Mouse (Mus musculus) midbrain, embryonic 16.5 days (tissue): ENCODE measurements around the gene Rbm20. TPM values are rescaled to one million over a fixed set of nuclear protein-coding genes. Genes with fewer than 3 reads are reported as not detected.

Experiments
- ATAC-seq: fragments of 200-750 bp; cut with Nextera tagmentation; 2 replicates; pipeline ENCODE4 v1.8.0; 2017; ENCODE audit warnings: moderate TSS enrichment
- H3K27ac ChIP-seq: fragments of 300-500 bp; sonication (generic); 2 replicates; pipeline ENCODE4 v1.5.1; 2014; ENCODE audit warnings: mild to moderate bottlenecking, low read length, mixed read lengths
- H3K27me3 ChIP-seq: fragments of 300-500 bp; sonication (generic); 2 replicates; pipeline ENCODE4 v1.6.1; 2014; ENCODE audit warnings: low read depth, low read length, mixed read lengths; ENCODE audit not compliant: control insufficient read depth, insufficient read depth
- H3K36me3 ChIP-seq: fragments of 300-500 bp; sonication (generic); 2 replicates; pipeline ENCODE4 v1.6.1; 2014; ENCODE audit warnings: mild to moderate bottlenecking, low read length, moderate library complexity, mixed read lengths; ENCODE audit not compliant: control insufficient read depth, insufficient read depth
- H3K4me1 ChIP-seq: fragments of 300-500 bp; sonication (generic); 2 replicates; pipeline ENCODE4 v1.6.1; 2014; ENCODE audit warnings: mild to moderate bottlenecking, low read length, mixed read lengths; ENCODE audit not compliant: control insufficient read depth, insufficient read depth
- H3K4me2 ChIP-seq: fragments of 300-500 bp; sonication (generic); 2 replicates; pipeline ENCODE4 v1.6.1; 2014; ENCODE audit warnings: mild to moderate bottlenecking, low read length, mixed read lengths
- H3K4me3 ChIP-seq: fragments of 300-500 bp; sonication (generic); 2 replicates; pipeline ENCODE4 v1.5.1; 2014; ENCODE audit warnings: low read depth, mild to moderate bottlenecking, low read length, moderate library complexity, mixed read lengths
- H3K9ac ChIP-seq: fragments of 300-500 bp; sonication (generic); 2 replicates; pipeline ENCODE4 v1.6.1; 2014; ENCODE audit warnings: low read depth, low read length, mixed read lengths
- H3K9me3 ChIP-seq: fragments of 300-500 bp; sonication (generic); replicated peaks from 2 replicates; pipeline ENCODE4 v1.6.1; 2014; ENCODE audit warnings: mild to moderate bottlenecking, low read length, mixed read lengths; ENCODE audit not compliant: control insufficient read depth, poor library complexity, severe bottlenecking
- WGBS: fragments of 180-500 bp; shearing (Covaris S2); extraction: QIAGEN DNeasy Blood & Tissue Kit; methylation state at CpG from one replicate; pipeline ENCODE4 v1.1.7; 2014; 5-methylcytosine and 5-hydroxymethylcytosine counted together
- polyA plus RNA-seq: library from polyadenylated mRNA; unstranded; fragments of >200 nt; fragmentation: Nextera tagmentation; extraction: Ambion mirVana; gene quantifications from 2 replicates; pipeline ENCODE4 v1.2.1, GENCODE M21; 2015

The Rbm20 gene
- polyA plus RNA-seq, 1 experiment from 2014 or later, result 0.75 TPM

GRCm38 (mm10) chr19:53888331-53888730 lies 211.2 kb downstream of the Rbm20 start:
- H3K4me2 ChIP-seq, result no peak overlapping the region
- no peak overlapping the region for H3K4me3 ChIP-seq
- H3K27me3 ChIP-seq, result no peaks in the 10 kb centered on the region
- ATAC-seq, result no peak
- WGBS, result 89% methylated on average over 9 of the region's 9 CpGs
- H3K36me3 ChIP-seq, result no peaks in the 10 kb centered on the region
- no peak overlapping the region for H3K9ac ChIP-seq
- no peaks in the 10 kb centered on the region for H3K4me1 ChIP-seq
- no peaks in the 10 kb centered on the region for H3K9me3 ChIP-seq
- no peak overlapping the region for H3K27ac ChIP-seq

- 82% methylated on average over 5 of the region's 5 CpGs for WGBS
- H3K27ac ChIP-seq, result no peak overlapping the region
- H3K36me3 ChIP-seq, result no peaks in the 10 kb centered on the region
- H3K9me3 ChIP-seq, result no peaks in the 10 kb centered on the region
- H3K4me2 ChIP-seq, result no peak overlapping the region
- no peak for ATAC-seq
- no peak overlapping the region for H3K4me3 ChIP-seq
- H3K27me3 ChIP-seq, result no peaks in the 10 kb centered on the region
- no peak overlapping the region for H3K9ac ChIP-seq
- H3K4me1 ChIP-seq, result no peaks in the 10 kb centered on the region
Measured at GRCm38 (mm10) chr19:53889555-53889954, 212.4 kb downstream of the Rbm20 start.

- Histone ChIP-seq H3K27ac (no peak overlapping the region), H3K27me3 (no peaks in the 10 kb centered on the region), H3K36me3 (no peaks in the 10 kb centered on the region), H3K4me3 (no peak overlapping the region), H3K4me1 (no peaks in the 10 kb centered on the region), H3K9ac (no peak overlapping the region), H3K4me2 (no peak overlapping the region), H3K9me3 (no peaks in the 10 kb centered on the region)
- 55% methylated on average over 5 of the region's 5 CpGs for WGBS
- ATAC-seq, result no peak
Measured at GRCm38 (mm10) chr19:53890274-53890673, 213.2 kb downstream of the Rbm20 start.

GRCm38 (mm10) chr19:53890781-53891251 lies 213.7 kb downstream of the Rbm20 start:
- Histone ChIP-seq H3K9me3 (no peaks in the 10 kb centered on the region), H3K27me3 (no peaks in the 10 kb centered on the region), H3K4me3 (no peak overlapping the region), H3K27ac (no peak overlapping the region), H3K36me3 (no peaks in the 10 kb centered on the region), H3K9ac (no peak overlapping the region), H3K4me1 (no peaks in the 10 kb centered on the region), H3K4me2 (no peak overlapping the region)
- ATAC-seq, result no peak
- WGBS, result 61% methylated on average over 5 of the region's 5 CpGs

- Histone ChIP-seq H3K4me2 (no peak overlapping the region), H3K4me1 (no peaks in the 10 kb centered on the region), H3K36me3 (no peaks in the 10 kb centered on the region), H3K9me3 (no peaks in the 10 kb centered on the region), H3K27ac (no peak overlapping the region), H3K4me3 (no peak overlapping the region), H3K9ac (no peak overlapping the region), H3K27me3 (no peaks in the 10 kb centered on the region)
- no peak for ATAC-seq
- 89% methylated on average over 2 of the region's 2 CpGs for WGBS
Measured at GRCm38 (mm10) chr19:53891569-53891968, 214.5 kb downstream of the Rbm20 start.

GRCm38 (mm10) chr19:53892061-53892460 lies 215.0 kb downstream of the Rbm20 start, which contains the start of gene Pdcd4:
Pdcd4 (plus strand) TSS chr19:53892231.
- no peaks in the 10 kb centered on the region for H3K9me3 ChIP-seq
- H3K4me2 ChIP-seq, result no peak within 1 kb of the TSS
- H3K27ac ChIP-seq, result no peak within 1 kb of the TSS
- no peak for ATAC-seq
- H3K36me3 ChIP-seq, result no peaks in the 10 kb centered on the region
- H3K9ac ChIP-seq, result no peak within 1 kb of the TSS
- 61% methylated on average over 3 of the region's 3 CpGs for WGBS
- H3K4me1 ChIP-seq, result no peaks in the 10 kb centered on the region
- H3K27me3 ChIP-seq, result no peaks in the 10 kb centered on the region
- H3K4me3 ChIP-seq, result no peak within 1 kb of the TSS

GRCm38 (mm10) chr19:53892838-53893359 lies 215.8 kb downstream of the Rbm20 start:
- H3K4me1 ChIP-seq, result no peaks in the 10 kb centered on the region
- H3K9ac ChIP-seq, result no peak overlapping the region
- no peak overlapping the region for H3K4me3 ChIP-seq
- H3K27me3 ChIP-seq, result no peaks in the 10 kb centered on the region
- H3K36me3 ChIP-seq, result no peaks in the 10 kb centered on the region
- no peaks in the 10 kb centered on the region for H3K9me3 ChIP-seq
- ATAC-seq, result no peak
- no peak overlapping the region for H3K27ac ChIP-seq
- H3K4me2 ChIP-seq, result no peak overlapping the region
- WGBS, result 68% methylated on average over 9 of the region's 9 CpGs

- H3K9me3 ChIP-seq, result no peaks in the 10 kb centered on the region
- H3K36me3 ChIP-seq, result no peaks in the 10 kb centered on the region
- no peaks in the 10 kb centered on the region for H3K27me3 ChIP-seq
- WGBS, result 84% methylated on average over 3 of the region's 3 CpGs
- H3K4me3 ChIP-seq, result no peak overlapping the region
- no peak overlapping the region for H3K4me2 ChIP-seq
- ATAC-seq, result no peak
- no peaks in the 10 kb centered on the region for H3K4me1 ChIP-seq
- no peak overlapping the region for H3K27ac ChIP-seq
- no peak overlapping the region for H3K9ac ChIP-seq
Measured at GRCm38 (mm10) chr19:53893711-53894171, 216.6 kb downstream of the Rbm20 start.

GRCm38 (mm10) chr19:53894538-53895121 lies 217.5 kb downstream of the Rbm20 start:
- no peak overlapping the region for H3K27ac ChIP-seq
- no peaks in the 10 kb centered on the region for H3K9me3 ChIP-seq
- H3K4me3 ChIP-seq, result no peak overlapping the region
- no peak for ATAC-seq
- 79% methylated on average over 12 of the region's 12 CpGs for WGBS
- no peaks in the 10 kb centered on the region for H3K4me1 ChIP-seq
- H3K4me2 ChIP-seq, result no peak overlapping the region
- no peaks in the 10 kb centered on the region for H3K36me3 ChIP-seq
- no peak overlapping the region for H3K9ac ChIP-seq
- no peaks in the 10 kb centered on the region for H3K27me3 ChIP-seq
